In genomic region chr12:27083089-27083488, GRCm38 (mm10) we compare ENCODE assay signal across 9 mouse cellular contexts.
DNase-seq lines count a peak whose midpoint lies in the region; ATAC-seq and TF ChIP-seq lines count a peak whose summit lies in the region.
"Had no signal": no experiment of that assay in that cellular context is flagged by ENCODE, and none has a peak within 500 bp of the region (broad histone marks: within the 10 kb centered on the region; RNA-seq: fewer than 3 reads in every experiment).

No protein-coding gene starts in this region.

- ATAC-seq in forebrain, embryonic 12.5 days (ENCODE audit: low FRiP score): peak; percentile 88

- in situ Hi-C loops in ES-E14 (cut with MboI; ENCODE audit: low sequenced_read_pairs in 2 of 2, unreplicated experiment in 2 of 2): no loop called here

- H3K27me3 ChIP-seq in forebrain, embryonic 12.5 days: no peaks in the 10 kb centered on the region
- H3K27me3 ChIP-seq in limb, embryonic 10.5 days (ENCODE audit: low read depth, poor library complexity, severe bottlenecking): no peaks in the 10 kb centered on the region
- no peaks in the 10 kb centered on the region for H3K27me3 ChIP-seq in kidney, adult 2 months (replicated peaks; ENCODE audit: control insufficient read depth, insufficient read depth, low read length)

- no peaks in the 10 kb centered on the region for H3K9me3 ChIP-seq in ES-E14 (ENCODE audit: control insufficient read depth, insufficient read depth, low read depth, low read length)
- no peaks in the 10 kb centered on the region for H3K9me3 ChIP-seq in forebrain, embryonic 12.5 days
- H3K9me3 ChIP-seq in limb, embryonic 10.5 days (replicated peaks): no peaks in the 10 kb centered on the region

- H3K4me1 ChIP-seq in ES-E14 (ENCODE audit: control insufficient read depth in 2 of 2, insufficient read depth in 2 of 2, low read length in 2 of 2, poor library complexity in 1 of 2): peaks cover 14 to 16% of the 10 kb centered on the region in 2 experiments
- H3K4me1 ChIP-seq in forebrain, embryonic 12.5 days: peaks cover 52% of the 10 kb centered on the region
- H3K4me1 ChIP-seq in limb, embryonic 10.5 days: peaks cover 34% of the 10 kb centered on the region
- no peaks in the 10 kb centered on the region for H3K4me1 ChIP-seq in kidney, adult 2 months (ENCODE audit: control insufficient read depth, insufficient read depth, low read length)

- H3K9ac ChIP-seq in ES-E14 (ENCODE audit: insufficient read depth, low read depth, low read length, poor library complexity, severe bottlenecking): peak overlapping the region; percentile 40; the same call in 1 of the 2 replicates
- H3K9ac ChIP-seq in forebrain, embryonic 12.5 days: peak overlapping the region; percentile 42; the same call in 1 of the 2 replicates

- TF ChIP-seq POLR2A in kidney, adult 2 months (IDR thresholded peaks at IDR 0.05; ENCODE audit: low read depth, low read length): no peak

- TF ChIP-seq CTCF in kidney, adult 2 months (conservative IDR thresholded peaks at IDR 0.05; ENCODE audit: insufficient read depth, insufficient read length, low read depth, low read length): no peak

- peak; percentile 18 for DNase-seq in cerebellum, adult 9-11 months
- no peak for DNase-seq in cerebellum, adult 18-20 months
- peak; percentile 82 for DNase-seq in ES-E14 (ENCODE audit: low read depth, low spot score)
- no peak for DNase-seq in limb, embryonic 10.5 days (ENCODE audit: low spot score)
- peak; percentile 18 for DNase-seq in right cerebral cortex, postnatal 14 days
- no peak for DNase-seq in gastrocnemius, adult 18-20 months (ENCODE audit: low spot score)
- DNase-seq in kidney, adult 2 months: no peak

- peak overlapping the region; percentile 54 for H3K4me2 ChIP-seq in forebrain, embryonic 12.5 days

- peak overlapping the region; percentile 92 for H3K27ac ChIP-seq in ES-E14 (ENCODE audit: insufficient read depth, low read depth, low read length, poor library complexity, severe bottlenecking)
- peak overlapping the region; percentile 97 for H3K27ac ChIP-seq in forebrain, embryonic 12.5 days
- peak overlapping the region; percentile 79 for H3K27ac ChIP-seq in limb, embryonic 10.5 days
- H3K27ac ChIP-seq in kidney, adult 2 months (ENCODE audit: insufficient read depth, low read depth, low read length): no peak overlapping the region

- H3K4me3 ChIP-seq in ES-E14 (ENCODE audit: insufficient read depth in 1 of 2, low read depth in 1 of 2, low read length in 2 of 2, poor library complexity in 1 of 2, severe bottlenecking in 1 of 2): peak overlapping the region; percentile 19; a peak in 1 of 4 replicates
- peak overlapping the region; percentile 28 for H3K4me3 ChIP-seq in forebrain, embryonic 12.5 days (replicated peaks)
- peak overlapping the region; percentile 44 for H3K4me3 ChIP-seq in limb, embryonic 10.5 days
- no peak overlapping the region for H3K4me3 ChIP-seq in kidney, adult 2 months (ENCODE audit: insufficient read depth, low read depth, low read length)
- H3K4me3 ChIP-seq: myocyte had no signal

- WGBS in forebrain, embryonic 12.5 days: 5% methylated on average over 8 of the region's 8 CpGs
- 3% methylated on average over 8 of the region's 8 CpGs for WGBS in limb, embryonic 10.5 days
- 22% methylated on average over 8 of the region's 8 CpGs for WGBS in kidney, adult 2 months

- H3K36me3 ChIP-seq in ES-E14 (ENCODE audit: control insufficient read depth, insufficient read depth, low read length, poor library complexity, severe bottlenecking): no peaks in the 10 kb centered on the region
- H3K36me3 ChIP-seq in forebrain, embryonic 12.5 days (replicated peaks): no peaks in the 10 kb centered on the region
- H3K36me3 ChIP-seq in limb, embryonic 10.5 days: no peaks in the 10 kb centered on the region
- no peaks in the 10 kb centered on the region for H3K36me3 ChIP-seq in kidney, adult 2 months (ENCODE audit: control insufficient read depth, insufficient read depth, low read length)

TF ChIP-seq in ES-E14, 5 proteins besides CTCF, POLR2A, EP300 and RAD21:
- TF ChIP-seq HCFC1 (IDR thresholded peaks at IDR 0.05; ENCODE audit: borderline replicate concordance, insufficient read depth, low read length) (no peak), ZNF384 (IDR thresholded peaks at IDR 0.05; ENCODE audit: low read depth, low read length) (no peak), MAFK (IDR thresholded peaks at IDR 0.05; ENCODE audit: insufficient read depth, low read depth, low read length) (no peak), ZC3H11A (IDR thresholded peaks at IDR 0.05; ENCODE audit: borderline replicate concordance, low read depth, low read length) (no peak), CHD2 (IDR thresholded peaks at IDR 0.05; ENCODE audit: low read depth, low read length) (no peak)

Comparison
In these comparisons a context has a peak if more than half of its experiments do, and no peak if none do; other contexts are left out.
1. DNase-seq: peak in cerebellum, adult 9-11 months (single experiment), ES-E14 (single experiment) and right cerebral cortex, postnatal 14 days (single experiment); none in cerebellum, adult 18-20 months (0 of 2), limb, embryonic 10.5 days (single experiment), gastrocnemius, adult 18-20 months (single experiment) and kidney, adult 2 months (single experiment).